In the genomic region with DNA sequence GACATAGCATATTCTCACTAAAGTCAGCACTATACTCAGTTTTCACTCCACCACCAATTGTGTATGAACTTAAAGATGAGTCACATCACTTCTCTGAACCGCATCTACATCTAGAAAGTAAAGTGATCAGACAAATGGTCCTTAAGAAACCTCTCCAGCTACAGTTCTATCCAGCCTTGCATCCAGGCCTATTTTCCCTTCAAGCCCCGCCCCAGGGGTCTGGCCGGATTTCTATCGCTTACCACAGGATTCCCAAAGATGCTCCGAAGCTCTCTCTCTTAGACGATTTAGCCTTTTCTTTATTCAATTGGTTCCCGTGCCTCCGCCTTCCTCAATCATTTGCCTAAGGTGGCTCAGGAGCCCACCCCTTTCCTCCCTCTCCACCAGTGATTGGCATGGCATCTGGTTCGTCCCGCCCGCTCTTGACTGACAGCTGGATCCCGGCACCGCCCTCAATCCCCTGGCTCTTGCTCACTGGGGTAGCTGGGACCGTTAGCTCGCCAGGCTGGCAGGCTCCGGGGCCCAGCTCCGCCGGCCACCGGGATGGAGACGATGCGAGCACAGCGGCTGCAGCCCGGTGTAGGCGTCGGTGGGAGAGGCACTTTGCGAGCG, we compare ENCODE assay signal across 8 mouse cellular contexts. TPM values are rescaled to one million over a fixed set of nuclear protein-coding genes. Genes with fewer than 3 reads are reported as not detected.
DNase-seq lines count a peak whose midpoint lies in the region; ATAC-seq and TF ChIP-seq lines count a peak whose summit lies in the region.

Gene Lix1l (plus strand): TSS at position 511 of the 612 bp plus-strand sequence.

- H3K36me3 ChIP-seq in embryonic facial prominence, embryonic 14.5 days (ENCODE audit: control insufficient read depth, insufficient read depth, low read length) = no peaks in the 10 kb centered on the region
- 0 out of 2 replicates have a peak, but pooled peaks cover 3% of the 10 kb centered on the region for H3K36me3 ChIP-seq in limb, embryonic 15.5 days
- H3K36me3 ChIP-seq in midbrain, postnatal 0 days (ENCODE audit: insufficient read depth, low read length) = no peaks in the 10 kb centered on the region

- H3K27ac ChIP-seq in embryonic facial prominence, embryonic 14.5 days (replicated peaks; ENCODE audit: low read depth, low read length) = peak within 1 kb of the TSS; percentile 97
- peak within 1 kb of the TSS; percentile 98 for H3K27ac ChIP-seq in limb, embryonic 15.5 days
- H3K27ac ChIP-seq in midbrain, postnatal 0 days (ENCODE audit: low read depth, low read length) = peak within 1 kb of the TSS; percentile 83

- peaks cover 31% of the 10 kb centered on the region for H3K4me1 ChIP-seq in embryonic facial prominence, embryonic 14.5 days (ENCODE audit: control insufficient read depth, insufficient read depth, low read length)
- H3K4me1 ChIP-seq in limb, embryonic 15.5 days = peaks cover 67% of the 10 kb centered on the region
- H3K4me1 ChIP-seq in midbrain, postnatal 0 days (ENCODE audit: insufficient read depth, low read length) = peaks cover 16% of the 10 kb centered on the region; the same call in 1 of the 2 replicates

- H3K9ac ChIP-seq in embryonic facial prominence, embryonic 14.5 days (ENCODE audit: low read depth, low read length) = peak within 1 kb of the TSS; percentile 89
- H3K9ac ChIP-seq in limb, embryonic 15.5 days = peak within 1 kb of the TSS; percentile 79
- peak within 1 kb of the TSS; percentile 80 for H3K9ac ChIP-seq in midbrain, postnatal 0 days (replicated peaks; ENCODE audit: low read length, poor library complexity, severe bottlenecking)

- ATAC-seq in embryonic facial prominence, embryonic 14.5 days (ENCODE audit: low read depth) = peak; percentile 96
- ATAC-seq in limb, embryonic 15.5 days (ENCODE audit: insufficient number of reproducible peaks, low FRiP score, low TSS enrichment, low read depth) = peak; percentile 93
- peak; percentile 87 for ATAC-seq in midbrain, postnatal 0 days (ENCODE audit: low FRiP score)

- H3K4me3 ChIP-seq in embryonic facial prominence, embryonic 14.5 days (ENCODE audit: low read depth, low read length) = peak within 1 kb of the TSS; percentile 76
- H3K4me3 ChIP-seq in limb, embryonic 15.5 days = peak within 1 kb of the TSS; percentile 65
- peak within 1 kb of the TSS; percentile 83 for H3K4me3 ChIP-seq in midbrain, postnatal 0 days (ENCODE audit: low read depth, low read length)

- TF ChIP-seq CTCF in midbrain, postnatal 0 days (IDR thresholded peaks at IDR 0.05) = no peak

- H3K27me3 ChIP-seq in embryonic facial prominence, embryonic 14.5 days (replicated peaks; ENCODE audit: control insufficient read depth, insufficient read depth, low read length) = peaks cover 1% of the 10 kb centered on the region
- H3K27me3 ChIP-seq in limb, embryonic 15.5 days = peaks cover 9% of the 10 kb centered on the region; the same call in 1 of the 2 replicates
- no peaks in the 10 kb centered on the region for H3K27me3 ChIP-seq in midbrain, postnatal 0 days (ENCODE audit: insufficient read depth, low read length)

- 1% methylated on average over 23 of the region's 27 CpGs for WGBS in embryonic facial prominence, embryonic 14.5 days
- WGBS in limb, embryonic 15.5 days = under 1% methylated on average over 27 of the region's 27 CpGs
- under 1% methylated on average over 27 of the region's 27 CpGs for WGBS in midbrain, postnatal 0 days

- peak; percentile 94 for DNase-seq in A20 (ENCODE audit: low read depth, low spot score)
- peak; percentile 66 to 84 for DNase-seq in adrenal gland, postnatal 4 days (ENCODE audit: low spot score in 2 of 2)
- DNase-seq in embryonic facial prominence, embryonic 14.5 days (ENCODE audit: low spot score) = peak; percentile 99
- DNase-seq in heart, adult 8-10 months (ENCODE audit: low spot score) = peak; percentile 96
- DNase-seq in kidney, adult 8-10 months = peak; percentile 86 to 91
- DNase-seq in midbrain, postnatal 0 days (ENCODE audit: low spot score) = peak; percentile 98
- DNase-seq in spleen, postnatal 10 days (ENCODE audit: low spot score in 2 of 2) = peak; percentile 51 to 84

- peak within 1 kb of the TSS; percentile 59 for H3K4me2 ChIP-seq in embryonic facial prominence, embryonic 14.5 days (ENCODE audit: low read depth, low read length)
- peak within 1 kb of the TSS; percentile 58 for H3K4me2 ChIP-seq in limb, embryonic 15.5 days
- H3K4me2 ChIP-seq in midbrain, postnatal 0 days (ENCODE audit: low read depth, low read length, poor library complexity, severe bottlenecking) = peak within 1 kb of the TSS; percentile 72

- no peaks in the 10 kb centered on the region for H3K9me3 ChIP-seq in embryonic facial prominence, embryonic 14.5 days (ENCODE audit: control insufficient read depth, low read length)
- H3K9me3 ChIP-seq in limb, embryonic 15.5 days = no peaks in the 10 kb centered on the region
- H3K9me3 ChIP-seq in midbrain, postnatal 0 days (ENCODE audit: low read length) = no peaks in the 10 kb centered on the region

RNA-seq across cellular contexts. Expression of gene Lix1l, which starts in this region (rescaled TPM):
- 10 to 100 TPM; 66.3 to 69.1 TPM for total RNA-seq in adrenal gland, postnatal 4 days (2021)
- 9.1 and 10.1 TPM in 2 replicates for polyA plus RNA-seq in embryonic facial prominence, embryonic 14.5 days (2014; fragmentation: Nextera tagmentation; extraction: Ambion mirVana)
- 10 to 100 TPM; 20.9 to 31.1 (median 25.8) TPM for total RNA-seq in heart, adult 8-10 months (2022)
- 7.7 and 9.4 TPM in 2 replicates for polyA plus RNA-seq in limb, embryonic 15.5 days (2015; fragmentation: Nextera tagmentation; extraction: Ambion mirVana)
- total RNA-seq in midbrain, postnatal 0 days (2014; rRNA removed) = 38.0 and 52.9 TPM in 2 replicates
- polyA plus RNA-seq in midbrain, postnatal 0 days (2015; fragmentation: Nextera tagmentation; extraction: Ambion mirVana) = 3.2 TPM in 2 replicates

Comparison
In these comparisons a context has a peak if more than half of its experiments do, and no peak if none do; other contexts are left out.
1. Peak in every context shown above with its lines: DNase-seq, ATAC-seq, H3K4me3 ChIP-seq and H3K27ac ChIP-seq.